9 mouse cellular contexts compared by ENCODE assay signal in genomic region chr5:125434347-125434746, GRCm38 (mm10). TPM values are rescaled to one million over a fixed set of nuclear protein-coding genes. Genes with fewer than 3 reads are reported as not detected.
DNase-seq lines count a peak whose midpoint lies in the region; ATAC-seq and TF ChIP-seq lines count a peak whose summit lies in the region.
"Not testable (repeated sequence)": the region's sequence is repeated elsewhere in the genome, so short reads cannot be mapped to it uniquely, and the experiment has no call there.
"Had no signal": no experiment of that assay in that cellular context is flagged by ENCODE, and none has a peak within 500 bp of the region (broad histone marks: within the 10 kb centered on the region; RNA-seq: fewer than 3 reads in every experiment).

No protein-coding gene starts in this region.

- H3K36me3 ChIP-seq in MEL (ENCODE audit: control insufficient read depth in 1 of 2, insufficient read depth in 2 of 2, low read length in 2 of 2); embryonic facial prominence, embryonic 11.5 days (replicated peaks; ENCODE audit: control insufficient read depth, insufficient read depth, low read depth, low read length); stomach, embryonic 16.5 days (ENCODE audit: control insufficient read depth, insufficient read depth, low read length): not testable (repeated sequence)
- peaks cover 25% of the 10 kb centered on the region for H3K36me3 ChIP-seq in hindbrain, embryonic 13.5 days
- H3K36me3 ChIP-seq in liver, embryonic 15.5 days (replicated peaks) = peaks cover 22% of the 10 kb centered on the region
- H3K36me3 ChIP-seq in midbrain, embryonic 14.5 days (ENCODE audit: control insufficient read depth, insufficient read depth, low read length) = peaks cover 24% of the 10 kb centered on the region

- not testable (repeated sequence) for H3K4me1 ChIP-seq in MEL (ENCODE audit: control insufficient read depth in 1 of 2, insufficient read depth in 2 of 2, low read length in 2 of 2); embryonic facial prominence, embryonic 11.5 days (ENCODE audit: control insufficient read depth, insufficient read depth, low read length); midbrain, embryonic 14.5 days (ENCODE audit: control insufficient read depth, insufficient read depth, low read length)
- peaks cover 13% of the 10 kb centered on the region for H3K4me1 ChIP-seq in hindbrain, embryonic 13.5 days (replicated peaks)
- H3K4me1 ChIP-seq in liver, embryonic 15.5 days (replicated peaks) = peaks cover 33% of the 10 kb centered on the region
- peaks cover 11% of the 10 kb centered on the region for H3K4me1 ChIP-seq in stomach, embryonic 16.5 days (ENCODE audit: control insufficient read depth, insufficient read depth, low read length)

- peak; percentile 69 for DNase-seq in MEL (ENCODE audit: low read depth, low spot score)
- DNase-seq in embryonic facial prominence, embryonic 11.5 days (ENCODE audit: low spot score); gastrocnemius, adult 2 months; layer of hippocampus, adult 2 months (ENCODE audit: low spot score in 2 of 2); midbrain, embryonic 14.5 days: not testable (repeated sequence)

- not testable (repeated sequence) for H3K9me3 ChIP-seq in MEL (replicated peaks; ENCODE audit: insufficient read depth, low read length); embryonic facial prominence, embryonic 11.5 days (replicated peaks; ENCODE audit: control insufficient read depth, low read length); hindbrain, embryonic 13.5 days; liver, embryonic 15.5 days (replicated peaks); midbrain, embryonic 14.5 days (ENCODE audit: control insufficient read depth, low read length); stomach, embryonic 16.5 days (replicated peaks; ENCODE audit: control insufficient read depth, low read length)

- not testable (repeated sequence) for ATAC-seq in embryonic facial prominence, embryonic 11.5 days (replicated peaks; ENCODE audit: insufficient number of reproducible peaks, low FRiP score, low TSS enrichment, low read depth); liver, embryonic 15.5 days (ENCODE audit: insufficient read depth); midbrain, embryonic 14.5 days (ENCODE audit: low FRiP score, low TSS enrichment); stomach, embryonic 16.5 days (ENCODE audit: insufficient read depth, low FRiP score)
- ATAC-seq in hindbrain, embryonic 13.5 days (ENCODE audit: low FRiP score) = peak; percentile 14; the same call in 1 of the 2 replicates

- not testable (repeated sequence) for H3K4me2 ChIP-seq in embryonic facial prominence, embryonic 11.5 days (ENCODE audit: low read depth, low read length)
- peak overlapping the region; percentile 94 for H3K4me2 ChIP-seq in hindbrain, embryonic 13.5 days
- peak overlapping the region; percentile 100 for H3K4me2 ChIP-seq in liver, embryonic 15.5 days
- H3K4me2 ChIP-seq in midbrain, embryonic 14.5 days (ENCODE audit: low read length) = peak overlapping the region; percentile 88
- peak overlapping the region; percentile 72 for H3K4me2 ChIP-seq in stomach, embryonic 16.5 days (ENCODE audit: low read depth, low read length)

- H3K9ac ChIP-seq in MEL (ENCODE audit: control insufficient read depth, low read depth, low read length, poor library complexity, severe bottlenecking) = 0 out of 2 replicates have a peak overlapping the region, but pooled peaks have one; percentile 24
- H3K9ac ChIP-seq in embryonic facial prominence, embryonic 11.5 days (replicated peaks; ENCODE audit: low read length); hindbrain, embryonic 13.5 days; liver, embryonic 15.5 days; midbrain, embryonic 14.5 days (replicated peaks; ENCODE audit: low read length); stomach, embryonic 16.5 days (ENCODE audit: low read length): not testable (repeated sequence)

- TF ChIP-seq CTCF in MEL (IDR thresholded peaks at IDR 0.05 in 2 of 3, conservative IDR thresholded peaks at IDR 0.05 in 1 of 3; ENCODE audit: control insufficient read depth in 1 of 3, insufficient read depth in 1 of 3, low read depth in 2 of 3, low read length in 3 of 3, poor library complexity in 1 of 3, severe bottlenecking in 1 of 3) = peak; percentile 33 to 50 (median 45); a peak in 5 of 6 replicates
- peak; percentile 32 for TF ChIP-seq CTCF in gastrocnemius, adult 2 months (IDR thresholded peaks at IDR 0.05)
- TF ChIP-seq CTCF in layer of hippocampus, adult 2 months (conservative IDR thresholded peaks at IDR 0.05) = peak; percentile 42

- TF ChIP-seq RAD21 in MEL (IDR thresholded peaks at IDR 0.05; ENCODE audit: low read depth, low read length) = not testable (repeated sequence)

- H3K27me3 ChIP-seq in MEL (ENCODE audit: control insufficient read depth in 1 of 2, insufficient read depth in 2 of 2, low read length in 2 of 2); embryonic facial prominence, embryonic 11.5 days (ENCODE audit: control insufficient read depth, insufficient read depth, low read length); hindbrain, embryonic 13.5 days; liver, embryonic 15.5 days; midbrain, embryonic 14.5 days (ENCODE audit: control insufficient read depth, insufficient read depth, low read length); stomach, embryonic 16.5 days (ENCODE audit: control insufficient read depth, insufficient read depth, low read length): not testable (repeated sequence)

- peak overlapping the region; percentile 40 to 69 for H3K4me3 ChIP-seq in MEL (ENCODE audit: control insufficient read depth in 1 of 2, insufficient read depth in 1 of 2, low read depth in 2 of 2, low read length in 2 of 2)
- peak overlapping the region; percentile 68 for H3K4me3 ChIP-seq in embryonic facial prominence, embryonic 11.5 days (ENCODE audit: low read depth, low read length)
- H3K4me3 ChIP-seq in gastrocnemius, adult 2 months = peak overlapping the region; percentile 95
- peak overlapping the region; percentile 89 for H3K4me3 ChIP-seq in hindbrain, embryonic 13.5 days
- peak overlapping the region; percentile 67 for H3K4me3 ChIP-seq in layer of hippocampus, adult 2 months
- peak overlapping the region; percentile 88 for H3K4me3 ChIP-seq in liver, embryonic 15.5 days (replicated peaks)
- peak overlapping the region; percentile 79 for H3K4me3 ChIP-seq in midbrain, embryonic 14.5 days (replicated peaks; ENCODE audit: low read depth, low read length)
- H3K4me3 ChIP-seq in stomach, embryonic 16.5 days (replicated peaks; ENCODE audit: low read length) = peak overlapping the region; percentile 70; the same call in 1 of the 2 replicates

- peaks cover 16% of the 10 kb centered on the region for H3K79me2 ChIP-seq in MEL (ENCODE audit: control insufficient read depth, insufficient read depth, low read length, poor library complexity)

- TF ChIP-seq EP300 in MEL (IDR thresholded peaks at IDR 0.05; ENCODE audit: low read depth in 1 of 2, low read length in 2 of 2) = not testable (repeated sequence)

- intact Hi-C loops in gastrocnemius, adult 2 months (cut with DNase I) = not testable (repeated sequence)

- 53% methylated on average over 15 of the region's 15 CpGs for WGBS in embryonic facial prominence, embryonic 11.5 days
- WGBS in hindbrain, embryonic 13.5 days = 60% methylated on average over 15 of the region's 15 CpGs
- 50% methylated on average over 15 of the region's 15 CpGs for WGBS in liver, embryonic 15.5 days (ENCODE audit: insufficient replicate concordance)
- 58% methylated on average over 15 of the region's 15 CpGs for WGBS in midbrain, embryonic 14.5 days
- WGBS in stomach, embryonic 16.5 days = 56% methylated on average over 15 of the region's 15 CpGs

- not testable (repeated sequence) for TF ChIP-seq POLR2A in MEL (IDR thresholded peaks at IDR 0.05; ENCODE audit: control insufficient read depth in 1 of 2, insufficient read depth in 1 of 2, low read depth in 1 of 2, low read length in 2 of 2, poor library complexity in 1 of 2)

- peak overlapping the region; percentile 69 for H3K27ac ChIP-seq in MEL (ENCODE audit: control insufficient read depth, low read depth, low read length)
- not testable (repeated sequence) for H3K27ac ChIP-seq in embryonic facial prominence, embryonic 11.5 days (replicated peaks; ENCODE audit: low read depth, low read length); hindbrain, embryonic 13.5 days; layer of hippocampus, adult 2 months; stomach, embryonic 16.5 days (ENCODE audit: low read length)
- H3K27ac ChIP-seq in gastrocnemius, adult 2 months = peak overlapping the region; percentile 64
- peak overlapping the region; percentile 81 for H3K27ac ChIP-seq in liver, embryonic 15.5 days (replicated peaks)
- peak overlapping the region; percentile 75; the same call in 1 of the 2 replicates for H3K27ac ChIP-seq in midbrain, embryonic 14.5 days (replicated peaks; ENCODE audit: low read depth, low read length)

RNA-seq across cellular contexts. Expression of gene Dhx37, which starts 0.4 kb away (rescaled TPM):
- total RNA-seq in MEL (2012; rRNA removed) = 26.0 and 27.4 TPM in 2 replicates
- 100 to 1,000 TPM in 1 of 2 experiments, 10 to 100 TPM in 1; 55.3 to 549 TPM for polyA plus RNA-seq in MEL (2012; ENCODE audit: insufficient read depth in 1 of 2, insufficient read length in 2 of 2, low read depth in 1 of 2, low replicate concordance in 2 of 2, missing spikeins in 1 of 2)
- polyA plus RNA-seq in embryonic facial prominence, embryonic 11.5 days (2014; fragmentation: Nextera tagmentation; extraction: Ambion mirVana) = 7.2 and 9.0 TPM in 2 replicates
- 1 to 10 TPM; 4.3 to 4.4 TPM for total RNA-seq in gastrocnemius, adult 2 months (2021)
- 10.4 and 11.7 TPM in 2 replicates for polyA plus RNA-seq in hindbrain, embryonic 13.5 days (2015; fragmentation: Nextera tagmentation; extraction: Ambion mirVana)
- total RNA-seq in layer of hippocampus, adult 2 months (2021) = 10 to 100 TPM; 15.2 to 15.6 TPM
- 4.8 and 4.9 TPM in 2 replicates for polyA plus RNA-seq in liver, embryonic 15.5 days (2015; fragmentation: Nextera tagmentation; extraction: Ambion mirVana)
- 8.5 and 9.8 TPM in 2 replicates for polyA plus RNA-seq in midbrain, embryonic 14.5 days (2014; fragmentation: Nextera tagmentation; extraction: Ambion mirVana)
- polyA plus RNA-seq in stomach, embryonic 16.5 days (2015; fragmentation: Nextera tagmentation; extraction: Ambion mirVana) = 8.4 and 10.8 TPM in 2 replicates

RNA-seq across cellular contexts. Expression of gene Bri3bp, which starts 7.0 kb away (rescaled TPM):
- 87.6 and 88.6 TPM in 2 replicates for total RNA-seq in MEL (2012; rRNA removed)
- 100 to 1,000 TPM in 1 of 2 experiments, 10 to 100 TPM in 1; 73.7 to 264 TPM for polyA plus RNA-seq in MEL (2012; ENCODE audit: insufficient read depth in 1 of 2, insufficient read length in 2 of 2, low read depth in 1 of 2, low replicate concordance in 2 of 2, missing spikeins in 1 of 2)
- polyA plus RNA-seq in embryonic facial prominence, embryonic 11.5 days (2014; fragmentation: Nextera tagmentation; extraction: Ambion mirVana) = 26.3 and 29.2 TPM in 2 replicates
- total RNA-seq in gastrocnemius, adult 2 months (2021) = 1 to 10 TPM; 2.5 to 3.9 TPM
- polyA plus RNA-seq in hindbrain, embryonic 13.5 days (2015; fragmentation: Nextera tagmentation; extraction: Ambion mirVana) = 31.4 and 35.6 TPM in 2 replicates
- 100 to 1,000 TPM in 1 of 2 experiments, 10 to 100 TPM in 1; 93.2 to 107 TPM for total RNA-seq in layer of hippocampus, adult 2 months (2021)
- 23.5 and 25.8 TPM in 2 replicates for polyA plus RNA-seq in liver, embryonic 15.5 days (2015; fragmentation: Nextera tagmentation; extraction: Ambion mirVana)
- 26.8 and 37.8 TPM in 2 replicates for polyA plus RNA-seq in midbrain, embryonic 14.5 days (2014; fragmentation: Nextera tagmentation; extraction: Ambion mirVana)
- polyA plus RNA-seq in stomach, embryonic 16.5 days (2015; fragmentation: Nextera tagmentation; extraction: Ambion mirVana) = 27.7 and 31.8 TPM in 2 replicates

RNA-seq across cellular contexts. Expression of gene Aacs, which starts 41.3 kb away (rescaled TPM):
- 32.8 and 34.9 TPM in 2 replicates for total RNA-seq in MEL (2012; rRNA removed)
- polyA plus RNA-seq in MEL (2012; ENCODE audit: insufficient read depth in 1 of 2, insufficient read length in 2 of 2, low read depth in 1 of 2, low replicate concordance in 2 of 2, missing spikeins in 1 of 2) = 10 to 100 TPM in 1 of 2 experiments, not detected in 1; 79.5 TPM
- 28.4 and 34.7 TPM in 2 replicates for polyA plus RNA-seq in embryonic facial prominence, embryonic 11.5 days (2014; fragmentation: Nextera tagmentation; extraction: Ambion mirVana)
- total RNA-seq in gastrocnemius, adult 2 months (2021) = 1 to 10 TPM; 2.8 to 3.3 TPM
- polyA plus RNA-seq in hindbrain, embryonic 13.5 days (2015; fragmentation: Nextera tagmentation; extraction: Ambion mirVana) = 60.0 and 62.4 TPM in 2 replicates
- total RNA-seq in layer of hippocampus, adult 2 months (2021) = 10 to 100 TPM; 48.1 to 55.5 TPM
- 18.7 and 20.1 TPM in 2 replicates for polyA plus RNA-seq in liver, embryonic 15.5 days (2015; fragmentation: Nextera tagmentation; extraction: Ambion mirVana)
- polyA plus RNA-seq in midbrain, embryonic 14.5 days (2014; fragmentation: Nextera tagmentation; extraction: Ambion mirVana) = 63.6 and 71.3 TPM in 2 replicates
- 75.4 and 79.3 TPM in 2 replicates for polyA plus RNA-seq in stomach, embryonic 16.5 days (2015; fragmentation: Nextera tagmentation; extraction: Ambion mirVana)

RNA-seq across cellular contexts. Expression of gene Ubc, which starts 44.3 kb away (rescaled TPM):
- total RNA-seq in MEL (2012; rRNA removed) = 511 and 526 TPM in 2 replicates
- polyA plus RNA-seq in MEL (2012; ENCODE audit: insufficient read depth in 1 of 2, insufficient read length in 2 of 2, low read depth in 1 of 2, low replicate concordance in 2 of 2, missing spikeins in 1 of 2) = 1,000 to 10,000 TPM in 1 of 2 experiments, 100 to 1,000 TPM in 1; 113 to 1,075 TPM
- polyA plus RNA-seq in embryonic facial prominence, embryonic 11.5 days (2014; fragmentation: Nextera tagmentation; extraction: Ambion mirVana) = 1,016 and 1,055 TPM in 2 replicates
- 1,000 to 10,000 TPM; 1,479 to 2,293 TPM for total RNA-seq in gastrocnemius, adult 2 months (2021)
- polyA plus RNA-seq in hindbrain, embryonic 13.5 days (2015; fragmentation: Nextera tagmentation; extraction: Ambion mirVana) = 1,201 and 1,293 TPM in 2 replicates
- 100 to 1,000 TPM; 713 to 818 TPM for total RNA-seq in layer of hippocampus, adult 2 months (2021)
- polyA plus RNA-seq in liver, embryonic 15.5 days (2015; fragmentation: Nextera tagmentation; extraction: Ambion mirVana) = 563 and 623 TPM in 2 replicates
- 1,251 and 1,332 TPM in 2 replicates for polyA plus RNA-seq in midbrain, embryonic 14.5 days (2014; fragmentation: Nextera tagmentation; extraction: Ambion mirVana)
- polyA plus RNA-seq in stomach, embryonic 16.5 days (2015; fragmentation: Nextera tagmentation; extraction: Ambion mirVana) = 1,047 and 1,111 TPM in 2 replicates

RNA-seq across cellular contexts. Expression of gene Gm10382, which starts 45.2 kb away (rescaled TPM):
- total RNA-seq in MEL (2012; rRNA removed) = 0.65 TPM in 2 replicates
- polyA plus RNA-seq in MEL (2012; ENCODE audit: insufficient read depth in 1 of 2, insufficient read length in 2 of 2, low read depth in 1 of 2, low replicate concordance in 2 of 2, missing spikeins in 1 of 2) = under 1 TPM in 1 of 2 experiments, not detected in 1; 0.96 TPM
- polyA plus RNA-seq in embryonic facial prominence, embryonic 11.5 days (2014; fragmentation: Nextera tagmentation; extraction: Ambion mirVana) = not detected in 2 replicates
- total RNA-seq in gastrocnemius, adult 2 months (2021) = not detected
- polyA plus RNA-seq in hindbrain, embryonic 13.5 days (2015; fragmentation: Nextera tagmentation; extraction: Ambion mirVana) = 0.55 and 1.1 TPM in 2 replicates
- total RNA-seq in layer of hippocampus, adult 2 months (2021) = not detected
- 0.31 and 0.35 TPM in 2 replicates for polyA plus RNA-seq in liver, embryonic 15.5 days (2015; fragmentation: Nextera tagmentation; extraction: Ambion mirVana)
- 0.42 and 0.58 TPM in 2 replicates for polyA plus RNA-seq in midbrain, embryonic 14.5 days (2014; fragmentation: Nextera tagmentation; extraction: Ambion mirVana)
- 0.32 and 0.37 TPM in 2 replicates for polyA plus RNA-seq in stomach, embryonic 16.5 days (2015; fragmentation: Nextera tagmentation; extraction: Ambion mirVana)
- polyA plus RNA-seq: macrophage had no signal
